Mouse (Mus musculus) thymus, adult 2 months (tissue): ENCODE data around the gene Nt5dc3. TPM values are rescaled to one million over a fixed set of nuclear protein-coding genes. Genes with fewer than 3 reads are reported as not detected.
A peak's percentile ranks its signal among the peaks of the same experiment; 100 is the strongest.

Source experiments
- DNase-seq: peaks from one replicate; pipeline ENCODE4 v3.0.0; 2021
- H3K27ac ChIP-seq: fragments of 200-500 bp; 2 replicates; pipeline ENCODE4 v1.5.1; 2012; ENCODE audit warnings: low read length, control low read depth; ENCODE audit not compliant: control insufficient read depth, insufficient read depth
- H3K27me3 ChIP-seq: fragments of 200-500 bp; 2 replicates; pipeline ENCODE4 v1.6.1; 2012; ENCODE audit warnings: mild to moderate bottlenecking, low read length, moderate library complexity, mixed read lengths; ENCODE audit not compliant: control insufficient read depth, insufficient read depth
- H3K36me3 ChIP-seq: fragments of 200-500 bp; 2 replicates; pipeline ENCODE4 v1.6.1; 2012; ENCODE audit warnings: mild to moderate bottlenecking, low read length, moderate library complexity; ENCODE audit not compliant: control insufficient read depth, insufficient read depth
- H3K4me1 ChIP-seq: fragments of 200-500 bp; replicated peaks from 2 replicates; pipeline ENCODE4 v1.6.1; 2012; ENCODE audit warnings: low read length; ENCODE audit not compliant: control insufficient read depth, insufficient read depth
- H3K4me3 ChIP-seq: fragments of 200-500 bp; 2 replicates; pipeline ENCODE4 v1.5.1; 2012; ENCODE audit warnings: mild to moderate bottlenecking, low read length, control low read depth, moderate library complexity; ENCODE audit not compliant: control insufficient read depth, insufficient read depth
- CTCF ChIP-seq: fragments of 200-500 bp; IDR thresholded peaks from 2 replicates; pipeline ENCODE4 v1.5.1; 2012; ENCODE audit warnings: mild to moderate bottlenecking, control low read depth, low read length, moderate library complexity, borderline replicate concordance; ENCODE audit not compliant: control insufficient read depth, poor library complexity, insufficient read depth; ENCODE audit errors: extremely low read depth
- POLR2A ChIP-seq: fragments of 200-500 bp; IDR thresholded peaks from 2 replicates; pipeline ENCODE4 v1.6.1; 2012; ENCODE audit warnings: mild to moderate bottlenecking, low read length, control low read depth, moderate library complexity; ENCODE audit not compliant: control insufficient read depth, poor library complexity, insufficient read depth; ENCODE audit errors: extremely low read depth
- WGBS: fragments of 180-500 bp; shearing (Covaris S2); methylation state at CpG from one replicate; pipeline ENCODE4 v1.1.7; 2018; 5-methylcytosine and 5-hydroxymethylcytosine counted together
- polyA plus RNA-seq: library from polyadenylated mRNA; depleted of rRNA; stranded (reverse); fragments of >200 nt; gene quantifications from 2 replicates; pipeline ENCODE4 v1.2.3, GENCODE M21; 2012

The Nt5dc3 gene
- polyA plus RNA-seq, 1 experiment: 7.5 TPM

- Histone ChIP-seq H3K36me3 (no peaks in the 10 kb centered on the region), H3K27ac (no peak overlapping the region), H3K27me3 (no peaks in the 10 kb centered on the region), H3K4me3 (no peak overlapping the region), H3K4me1 (no peaks in the 10 kb centered on the region)
- no peak for DNase-seq
- WGBS: 92% methylated on average over 6 of the region's 6 CpGs
- TF ChIP-seq CTCF (no peak), POLR2A (no peak)
Observed at GRCm38 (mm10) chr10:86862496-86862895, 83.7 kb downstream of the Nt5dc3 start.

DNA sequence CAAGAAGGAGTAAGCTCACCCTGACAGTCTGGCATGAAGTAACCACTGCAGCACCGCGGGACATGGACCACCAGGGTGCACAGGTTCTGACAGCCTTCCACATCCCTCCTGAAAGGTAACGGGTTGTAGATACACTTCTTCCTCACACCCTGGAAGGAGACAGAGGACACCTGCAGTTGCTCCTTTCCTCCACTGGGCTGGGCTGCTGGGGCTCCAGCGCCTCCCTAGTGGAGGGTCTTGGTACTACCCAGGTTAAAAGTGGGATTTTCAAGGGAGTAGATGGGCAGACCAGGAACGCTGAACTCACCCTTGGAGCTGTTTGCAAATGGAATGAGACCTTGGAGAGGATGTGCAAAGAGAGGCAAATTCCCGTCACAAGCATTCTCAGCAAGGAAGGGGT lies 84.6 kb downstream of the Nt5dc3 start:
- no peaks in the 10 kb centered on the region for H3K27me3 ChIP-seq
- no peaks in the 10 kb centered on the region for H3K36me3 ChIP-seq
- TF ChIP-seq POLR2A (no peak), CTCF (peak; percentile 52; the same call in 1 of the 2 replicates)
- H3K27ac ChIP-seq: no peak overlapping the region
- H3K4me3 ChIP-seq: no peak overlapping the region
- DNase-seq: no peak
- 94% methylated on average over 6 of the region's 6 CpGs for WGBS
- H3K4me1 ChIP-seq: no peaks in the 10 kb centered on the region

GRCm38 (mm10) chr10:86872121-86872520 lies 93.3 kb downstream of the Nt5dc3 start:
- no peaks in the 10 kb centered on the region for H3K27me3 ChIP-seq
- TF ChIP-seq CTCF (no peak), POLR2A (no peak)
- H3K4me3 ChIP-seq: no peak overlapping the region
- DNase-seq: no peak
- WGBS: 90% methylated on average over 7 of the region's 7 CpGs
- no peaks in the 10 kb centered on the region for H3K36me3 ChIP-seq
- H3K27ac ChIP-seq: no peak overlapping the region
- no peaks in the 10 kb centered on the region for H3K4me1 ChIP-seq

GRCm38 (mm10) chr10:86872591-86872990 lies 93.8 kb downstream of the Nt5dc3 start:
- WGBS: 80% methylated on average over 5 of the region's 5 CpGs
- H3K4me3 ChIP-seq: no peak overlapping the region
- no peaks in the 10 kb centered on the region for H3K4me1 ChIP-seq
- DNase-seq: no peak
- H3K36me3 ChIP-seq: no peaks in the 10 kb centered on the region
- TF ChIP-seq CTCF: no peak
- TF ChIP-seq POLR2A: no peak
- no peaks in the 10 kb centered on the region for H3K27me3 ChIP-seq
- no peak overlapping the region for H3K27ac ChIP-seq

DNA sequence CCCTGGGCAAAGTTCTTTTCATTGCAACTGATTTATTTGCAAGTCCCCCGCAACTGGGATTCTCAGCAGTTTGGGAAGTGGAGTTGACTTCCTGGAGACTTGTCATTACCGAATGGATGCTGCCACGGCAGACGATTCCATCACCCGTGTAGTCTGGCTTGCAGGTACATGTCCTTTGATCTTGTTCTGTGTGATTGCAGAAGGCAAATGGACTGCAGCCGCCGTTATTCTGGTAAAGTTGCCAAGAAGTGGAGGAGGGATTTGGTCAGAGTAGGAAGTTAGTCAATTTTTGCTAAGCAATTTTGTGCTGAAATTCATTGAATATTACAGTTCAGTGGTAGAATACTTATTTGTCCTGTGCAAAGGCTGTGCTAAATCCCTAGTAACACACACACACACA lies 99.9 kb downstream of the Nt5dc3 start:
- no peak for DNase-seq
- TF ChIP-seq CTCF (no peak), POLR2A (no peak)
- H3K36me3 ChIP-seq: no peaks in the 10 kb centered on the region
- H3K27me3 ChIP-seq: 0 out of 2 replicates have a peak, but pooled peaks cover 3% of the 10 kb centered on the region
- H3K27ac ChIP-seq: no peak overlapping the region
- no peak overlapping the region for H3K4me3 ChIP-seq
- 93% methylated on average over 7 of the region's 7 CpGs for WGBS
- H3K4me1 ChIP-seq: 0 out of 2 replicates have a peak, but pooled peaks cover 2% of the 10 kb centered on the region

DNA sequence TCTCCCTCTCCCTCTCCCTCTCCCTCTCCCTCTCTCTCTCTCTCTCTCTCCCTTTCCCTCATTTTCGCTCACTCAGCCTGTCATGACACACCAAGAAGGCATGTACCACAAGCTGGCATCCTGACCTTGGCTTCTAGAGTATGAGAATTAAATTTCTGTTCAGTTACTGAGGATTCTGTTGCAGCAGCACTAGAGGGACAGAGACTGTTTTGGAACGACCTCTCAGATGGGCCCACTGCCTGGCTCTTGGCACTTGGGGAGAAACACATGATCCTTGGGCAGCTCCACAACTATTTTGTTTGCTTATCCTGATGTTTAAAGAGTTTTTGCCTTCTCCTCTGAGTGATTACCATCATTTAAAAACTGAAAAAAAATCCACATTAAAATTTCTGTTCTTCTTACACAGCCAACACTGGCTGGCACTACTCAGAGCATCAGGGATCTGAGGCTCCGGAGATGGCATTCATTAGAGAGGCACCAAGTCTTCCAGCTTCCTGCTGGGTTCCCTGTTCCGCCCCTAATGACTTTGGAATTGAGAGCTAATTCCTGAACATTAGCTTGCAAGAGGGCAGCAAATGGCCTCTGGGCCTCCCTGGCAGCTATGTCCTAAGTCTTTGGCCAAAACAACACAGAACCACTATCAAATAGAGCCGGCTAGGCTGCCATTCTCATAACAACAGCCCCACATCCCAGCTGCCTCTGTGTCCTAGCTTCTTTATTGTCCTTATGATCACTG lies 101.4 kb downstream of the Nt5dc3 start:
- no peaks in the 10 kb centered on the region for H3K36me3 ChIP-seq
- WGBS: 87% methylated on average over 5 of the region's 5 CpGs
- 0 out of 2 replicates have a peak, but pooled peaks cover 2% of the 10 kb centered on the region for H3K4me1 ChIP-seq
- H3K27me3 ChIP-seq: 0 out of 2 replicates have a peak, but pooled peaks cover 3% of the 10 kb centered on the region
- DNase-seq: no peak
- TF ChIP-seq CTCF (no peak), POLR2A (no peak)
- H3K27ac ChIP-seq: no peak overlapping the region
- no peak overlapping the region for H3K4me3 ChIP-seq
